Mouse (Mus musculus): ENCODE data around the gene Zp2. TPM values are rescaled to one million over a fixed set of nuclear protein-coding genes. Genes with fewer than 3 reads are reported as not detected.
A peak's percentile ranks its signal among the peaks of the same experiment; 100 is the strongest.

The Zp2 gene
- polyA plus RNA-seq, 1 experiment from 2014 or later = not detected

DNA sequence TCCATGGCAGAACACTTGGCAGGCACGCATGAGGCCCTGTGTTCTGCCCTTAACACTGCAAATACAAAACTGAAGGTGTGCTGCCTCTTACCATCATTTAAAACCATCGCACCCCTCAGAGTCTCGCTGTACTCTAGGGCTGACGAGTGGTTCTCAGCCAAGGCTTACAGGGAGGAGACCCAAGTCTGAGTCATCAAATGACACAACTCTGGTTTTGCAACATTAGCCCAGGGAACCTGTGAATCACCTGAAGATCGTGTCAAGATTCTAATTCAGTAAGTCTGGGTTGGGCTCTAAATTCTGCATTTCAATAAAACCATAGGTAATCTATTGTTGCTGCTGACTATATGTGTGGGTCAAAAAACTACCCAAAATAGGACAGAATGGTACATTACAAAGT, 35.5 kb upstream of the Zp2 start:
- no peak overlapping the region for H3K27ac ChIP-seq (ENCODE audit: low read length)
- WGBS = 81% methylated on average over 5 of the region's 5 CpGs
- no peak overlapping the region for H3K4me3 ChIP-seq (ENCODE audit: low read depth, low read length)
- H3K36me3 ChIP-seq (ENCODE audit: control insufficient read depth, insufficient read depth, low read length) = no peaks in the 10 kb centered on the region
- H3K9me3 ChIP-seq (ENCODE audit: control insufficient read depth, low read depth, low read length) = no peaks in the 10 kb centered on the region
- no peaks in the 10 kb centered on the region for H3K4me1 ChIP-seq (ENCODE audit: control insufficient read depth, insufficient read depth, low read length)
- ATAC-seq (ENCODE audit: insufficient number of reproducible peaks, insufficient read depth, low FRiP score, low read depth) = no peak
- no peaks in the 10 kb centered on the region for H3K27me3 ChIP-seq (ENCODE audit: control insufficient read depth, insufficient read depth, low read length)
- no peak overlapping the region for H3K4me2 ChIP-seq (replicated peaks; ENCODE audit: low read depth, low read length)
- no peak overlapping the region for H3K9ac ChIP-seq (replicated peaks; ENCODE audit: low read depth, low read length)

DNA sequence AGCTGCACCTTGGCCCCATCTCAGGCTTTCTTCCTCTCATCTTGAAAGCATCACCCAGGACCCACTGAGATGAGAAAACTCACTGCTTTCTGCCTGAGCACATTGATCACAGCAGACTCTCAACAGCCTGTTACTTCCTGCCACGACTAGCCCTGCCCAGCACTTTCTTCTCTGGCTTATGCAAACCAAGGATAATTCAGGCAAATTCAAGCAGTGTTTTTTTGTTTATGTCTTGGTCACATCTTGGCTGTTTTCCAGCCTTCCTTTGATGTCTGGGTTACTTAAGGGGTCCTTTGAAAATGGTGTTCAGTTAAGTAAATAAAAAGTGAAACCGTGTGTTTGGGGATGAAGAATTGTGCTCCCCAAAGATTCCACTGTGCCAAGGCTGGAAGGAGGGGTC, 33.8 kb upstream of the Zp2 start:
- Histone ChIP-seq H3K4me2 (replicated peaks; ENCODE audit: low read depth, low read length) (no peak overlapping the region), H3K27ac (ENCODE audit: low read length) (no peak overlapping the region), H3K36me3 (ENCODE audit: control insufficient read depth, insufficient read depth, low read length) (no peaks in the 10 kb centered on the region), H3K9me3 (ENCODE audit: control insufficient read depth, low read depth, low read length) (no peaks in the 10 kb centered on the region), H3K4me1 (ENCODE audit: control insufficient read depth, insufficient read depth, low read length) (no peaks in the 10 kb centered on the region), H3K4me3 (ENCODE audit: low read depth, low read length) (no peak overlapping the region), H3K27me3 (ENCODE audit: control insufficient read depth, insufficient read depth, low read length) (no peaks in the 10 kb centered on the region), H3K9ac (replicated peaks; ENCODE audit: low read depth, low read length) (no peak overlapping the region)
- WGBS = 14% methylated on average over 2 of the region's 2 CpGs
- no peak for ATAC-seq (ENCODE audit: insufficient number of reproducible peaks, insufficient read depth, low FRiP score, low read depth)

DNA sequence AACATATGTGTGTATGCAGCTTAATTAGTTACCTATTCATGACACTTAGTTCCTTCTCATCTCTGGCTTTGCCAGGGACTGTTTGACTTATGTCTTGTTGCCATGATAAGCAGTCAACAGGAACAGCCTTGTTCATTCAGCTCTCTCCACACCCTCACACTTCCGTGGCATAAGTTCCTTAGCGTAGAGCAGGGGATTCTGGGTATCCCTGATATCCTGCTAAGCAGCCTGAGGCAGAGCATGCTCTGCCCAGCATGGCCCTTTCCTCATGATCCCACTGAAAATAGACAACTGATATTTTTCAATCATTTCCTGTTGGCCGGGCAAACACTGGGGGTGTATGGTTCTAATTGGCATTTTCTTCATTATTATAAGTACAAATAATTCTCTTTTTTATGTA, 32.5 kb upstream of the Zp2 start:
- H3K4me2 ChIP-seq (replicated peaks; ENCODE audit: low read depth, low read length) = no peak overlapping the region

DNA sequence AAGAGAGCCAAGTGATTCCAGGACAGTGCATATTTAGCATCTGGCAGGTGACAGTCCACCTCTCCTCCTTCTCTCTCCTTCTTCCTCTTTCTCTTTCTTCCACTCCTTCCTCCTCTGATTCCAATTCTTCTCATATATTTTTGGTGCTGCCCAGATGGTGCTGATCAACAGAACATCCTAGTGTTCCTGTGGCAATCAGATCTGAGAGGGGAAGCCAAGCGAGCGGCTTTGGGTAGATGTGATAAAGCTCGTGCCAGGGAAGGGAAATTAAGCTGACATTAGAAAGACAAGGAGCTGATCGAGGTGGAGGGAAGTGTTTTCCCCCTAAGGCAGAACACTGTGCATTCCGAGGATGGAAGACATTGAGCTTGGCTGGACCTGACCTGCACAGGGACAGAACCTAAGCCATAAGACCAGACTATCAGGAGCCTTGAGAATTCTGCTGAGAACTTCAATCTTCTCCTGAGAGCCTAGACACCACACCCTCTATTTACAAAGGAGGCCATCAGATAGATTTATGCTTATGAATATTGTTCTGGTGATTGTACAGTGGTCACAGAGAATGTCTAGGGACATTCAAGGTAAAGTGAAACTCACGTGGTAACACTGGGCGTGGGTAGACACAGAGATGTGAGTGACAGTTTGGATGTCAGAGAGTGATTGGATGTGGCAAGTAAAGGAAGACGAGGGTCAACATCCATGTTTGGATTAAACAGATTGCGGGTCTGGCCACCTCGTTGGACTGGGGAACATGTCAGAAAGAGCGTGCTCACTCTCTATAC, 29.8 kb upstream of the Zp2 start:
- H3K27ac ChIP-seq (ENCODE audit: low read length) = no peak overlapping the region

More for the DNA sequence above, 32.5 kb upstream of the Zp2 start:
- Histone ChIP-seq H3K9me3 (ENCODE audit: control insufficient read depth, low read depth, low read length) (no peaks in the 10 kb centered on the region), H3K36me3 (ENCODE audit: control insufficient read depth, insufficient read depth, low read length) (no peaks in the 10 kb centered on the region), H3K27ac (ENCODE audit: low read length) (no peak overlapping the region), H3K4me3 (ENCODE audit: low read depth, low read length) (no peak overlapping the region), H3K4me1 (ENCODE audit: control insufficient read depth, insufficient read depth, low read length) (no peaks in the 10 kb centered on the region), H3K27me3 (ENCODE audit: control insufficient read depth, insufficient read depth, low read length) (no peaks in the 10 kb centered on the region), H3K9ac (replicated peaks; ENCODE audit: low read depth, low read length) (no peak overlapping the region)
- WGBS = 89% methylated on average over 3 of the region's 3 CpGs
- ATAC-seq (ENCODE audit: insufficient number of reproducible peaks, insufficient read depth, low FRiP score, low read depth) = no peak

GRCm38 (mm10) chr7:120173603-120174244, 28.6 kb upstream of the Zp2 start, which contains the start of gene Anks4b:
Anks4b (plus strand) TSS chr7:120173858.
- WGBS = 83% methylated on average over 10 of the region's 10 CpGs
- no peak within 1 kb of the TSS for H3K4me2 ChIP-seq (replicated peaks; ENCODE audit: low read depth, low read length)
- no peaks in the 10 kb centered on the region for H3K9me3 ChIP-seq (ENCODE audit: control insufficient read depth, low read depth, low read length)
- H3K27ac ChIP-seq (ENCODE audit: low read length) = no peak within 1 kb of the TSS
- H3K9ac ChIP-seq (replicated peaks; ENCODE audit: low read depth, low read length) = no peak within 1 kb of the TSS
- H3K27me3 ChIP-seq (ENCODE audit: control insufficient read depth, insufficient read depth, low read length) = no peaks in the 10 kb centered on the region
- H3K36me3 ChIP-seq (ENCODE audit: control insufficient read depth, insufficient read depth, low read length) = no peaks in the 10 kb centered on the region
- no peaks in the 10 kb centered on the region for H3K4me1 ChIP-seq (ENCODE audit: control insufficient read depth, insufficient read depth, low read length)
- 0 out of 2 replicates have a peak, but pooled peaks have one; percentile 67 for ATAC-seq (ENCODE audit: insufficient number of reproducible peaks, insufficient read depth, low FRiP score, low read depth)
- H3K4me3 ChIP-seq (ENCODE audit: low read depth, low read length) = no peak within 1 kb of the TSS

More for the DNA sequence above, 29.8 kb upstream of the Zp2 start:
- 76% methylated on average over 11 of the region's 11 CpGs for WGBS
- H3K36me3 ChIP-seq (ENCODE audit: control insufficient read depth, insufficient read depth, low read length) = no peaks in the 10 kb centered on the region
- no peak for ATAC-seq (ENCODE audit: insufficient number of reproducible peaks, insufficient read depth, low FRiP score, low read depth)
- H3K27me3 ChIP-seq (ENCODE audit: control insufficient read depth, insufficient read depth, low read length) = no peaks in the 10 kb centered on the region
- no peak overlapping the region for H3K4me3 ChIP-seq (ENCODE audit: low read depth, low read length)
- H3K4me1 ChIP-seq (ENCODE audit: control insufficient read depth, insufficient read depth, low read length) = no peaks in the 10 kb centered on the region
- H3K4me2 ChIP-seq (replicated peaks; ENCODE audit: low read depth, low read length) = no peak overlapping the region
- H3K9ac ChIP-seq (replicated peaks; ENCODE audit: low read depth, low read length) = no peak overlapping the region
- H3K9me3 ChIP-seq (ENCODE audit: control insufficient read depth, low read depth, low read length) = no peaks in the 10 kb centered on the region

DNA sequence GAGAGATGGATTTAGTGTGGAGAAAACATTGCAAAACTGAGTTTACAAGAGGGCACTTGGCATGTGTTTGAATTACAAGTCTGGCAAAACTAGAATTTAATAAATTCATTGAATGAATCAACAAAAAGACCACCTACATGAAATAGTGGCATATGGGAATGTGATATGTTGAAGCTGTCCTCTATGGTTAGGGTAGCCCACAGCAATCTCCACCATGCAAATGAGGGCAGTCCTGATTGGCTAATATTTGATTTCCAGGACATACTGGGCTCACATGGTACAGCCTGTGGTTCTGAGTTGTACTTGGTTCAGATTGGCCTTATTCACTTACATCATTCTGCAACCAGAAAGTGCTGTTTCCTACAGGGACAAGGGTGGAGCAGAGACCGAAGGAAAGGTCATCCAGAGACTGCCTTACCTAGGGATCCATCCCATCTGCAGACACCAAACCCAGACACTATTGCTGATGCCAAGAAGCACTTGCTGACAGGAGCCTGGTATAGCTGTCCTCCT, 27.2 kb upstream of the Zp2 start:
- no peak for ATAC-seq (ENCODE audit: insufficient number of reproducible peaks, insufficient read depth, low FRiP score, low read depth)
- no peak overlapping the region for H3K27ac ChIP-seq (ENCODE audit: low read length)
- H3K9ac ChIP-seq (replicated peaks; ENCODE audit: low read depth, low read length) = no peak overlapping the region
- WGBS = 81% methylated on average over 1 of the region's 1 CpGs
- H3K4me2 ChIP-seq (replicated peaks; ENCODE audit: low read depth, low read length) = no peak overlapping the region
- H3K9me3 ChIP-seq (ENCODE audit: control insufficient read depth, low read depth, low read length) = no peaks in the 10 kb centered on the region
- no peaks in the 10 kb centered on the region for H3K4me1 ChIP-seq (ENCODE audit: control insufficient read depth, insufficient read depth, low read length)
- H3K36me3 ChIP-seq (ENCODE audit: control insufficient read depth, insufficient read depth, low read length) = no peaks in the 10 kb centered on the region
- no peak overlapping the region for H3K4me3 ChIP-seq (ENCODE audit: low read depth, low read length)
- no peaks in the 10 kb centered on the region for H3K27me3 ChIP-seq (ENCODE audit: control insufficient read depth, insufficient read depth, low read length)

GRCm38 (mm10) chr7:120163581-120164251, 18.6 kb upstream of the Zp2 start:
- ATAC-seq (ENCODE audit: insufficient number of reproducible peaks, insufficient read depth, low FRiP score, low read depth) = no peak
- 85% methylated on average over 11 of the region's 11 CpGs for WGBS

DNA sequence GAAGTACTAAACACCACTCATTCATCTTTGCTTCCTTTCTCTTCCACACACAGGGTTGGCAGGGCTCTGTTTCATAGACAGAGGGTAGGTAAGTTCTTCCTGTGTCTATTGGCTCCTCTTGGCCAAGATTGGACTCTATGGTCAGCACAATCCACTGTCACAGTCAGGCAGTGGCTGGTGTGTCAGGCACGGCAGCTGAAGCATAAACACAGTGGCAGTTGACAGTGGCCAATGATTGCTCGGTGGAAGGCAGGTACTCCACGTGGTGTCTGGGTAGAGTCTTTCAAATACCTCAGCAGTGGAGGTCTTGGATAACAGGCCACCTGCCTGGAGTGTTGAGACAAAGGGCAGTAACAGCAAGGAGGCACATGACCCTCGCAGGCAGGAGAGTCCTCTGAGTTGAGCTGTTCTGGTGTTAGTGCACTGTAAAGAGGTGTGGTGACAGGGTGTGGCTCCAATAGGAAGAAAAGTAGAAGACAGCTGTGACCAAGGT, 13.1 kb upstream of the Zp2 start:
- WGBS = 29% methylated on average over 4 of the region's 4 CpGs
- no peak overlapping the region for H3K4me2 ChIP-seq (replicated peaks; ENCODE audit: low read depth, low read length)
- H3K36me3 ChIP-seq (ENCODE audit: control insufficient read depth, insufficient read depth, low read length) = no peaks in the 10 kb centered on the region
- peak; percentile 69; the same call in 1 of the 2 replicates for ATAC-seq (ENCODE audit: insufficient number of reproducible peaks, insufficient read depth, low FRiP score, low read depth)
- H3K9ac ChIP-seq (replicated peaks; ENCODE audit: low read depth, low read length) = no peak overlapping the region
- H3K4me1 ChIP-seq (ENCODE audit: control insufficient read depth, insufficient read depth, low read length) = peaks cover 6% of the 10 kb centered on the region; the same call in 1 of the 2 replicates
- H3K4me3 ChIP-seq (ENCODE audit: low read depth, low read length) = no peak overlapping the region
- H3K27me3 ChIP-seq (ENCODE audit: control insufficient read depth, insufficient read depth, low read length) = no peaks in the 10 kb centered on the region
- no peaks in the 10 kb centered on the region for H3K9me3 ChIP-seq (ENCODE audit: control insufficient read depth, low read depth, low read length)
- no peak overlapping the region for H3K27ac ChIP-seq (ENCODE audit: low read length)

More at GRCm38 (mm10) chr7:120163581-120164251, 18.6 kb upstream of the Zp2 start:
- H3K9me3 ChIP-seq (ENCODE audit: control insufficient read depth, low read depth, low read length) = no peaks in the 10 kb centered on the region
- no peak overlapping the region for H3K4me2 ChIP-seq (replicated peaks; ENCODE audit: low read depth, low read length)
- no peaks in the 10 kb centered on the region for H3K4me1 ChIP-seq (ENCODE audit: control insufficient read depth, insufficient read depth, low read length)
- no peak overlapping the region for H3K9ac ChIP-seq (replicated peaks; ENCODE audit: low read depth, low read length)
- no peaks in the 10 kb centered on the region for H3K27me3 ChIP-seq (ENCODE audit: control insufficient read depth, insufficient read depth, low read length)
- no peak overlapping the region for H3K27ac ChIP-seq (ENCODE audit: low read length)
- no peaks in the 10 kb centered on the region for H3K36me3 ChIP-seq (ENCODE audit: control insufficient read depth, insufficient read depth, low read length)
- no peak overlapping the region for H3K4me3 ChIP-seq (ENCODE audit: low read depth, low read length)
